Comparison of ENCODE assay signal across 8 mouse cellular contexts in the genomic region with DNA sequence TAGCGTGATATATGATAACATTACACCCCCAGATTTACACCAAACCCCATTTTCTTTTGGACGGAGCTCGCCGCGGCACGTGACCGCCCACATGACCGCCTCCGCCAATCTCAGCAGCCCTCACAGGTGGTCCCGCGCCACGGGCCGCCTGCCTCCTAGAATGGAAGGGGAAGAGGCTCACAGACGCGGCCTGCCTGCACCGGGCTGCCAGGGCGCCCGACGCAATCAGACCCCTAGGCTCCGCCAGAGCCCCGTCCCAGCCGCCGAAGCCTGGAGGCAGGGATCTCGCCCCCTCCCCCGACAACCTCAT. TPM values are rescaled to one million over a fixed set of nuclear protein-coding genes. Genes with fewer than 3 reads are reported as not detected.
DNase-seq lines count a peak whose midpoint lies in the region; ATAC-seq and TF ChIP-seq lines count a peak whose summit lies in the region.

No protein-coding gene starts in this region.

- H3K36me3 ChIP-seq in forebrain, embryonic 14.5 days (ENCODE audit: control insufficient read depth, insufficient read depth, low read length), result no peaks in the 10 kb centered on the region
- no peaks in the 10 kb centered on the region for H3K36me3 ChIP-seq in intestine, embryonic 15.5 days
- H3K36me3 ChIP-seq in liver, postnatal 0 days (replicated peaks; ENCODE audit: insufficient read depth, low read length), result no peaks in the 10 kb centered on the region

- DNase-seq in ovary, postnatal 36 days (ENCODE audit: low spot score), result peak; percentile 62
- DNase-seq in ovary, postnatal 14 days (ENCODE audit: low spot score), result no peak
- no peak for DNase-seq in forebrain, embryonic 14.5 days (ENCODE audit: low spot score)
- no peak for DNase-seq in liver, postnatal 0 days
- DNase-seq in skeletal muscle tissue, adult 2 months (ENCODE audit: low read depth, low spot score), result peak; percentile 89
- DNase-seq in layer of hippocampus, adult 18-20 months (ENCODE audit: low spot score in 2 of 2), result no peak
- no peak for DNase-seq in layer of hippocampus, postnatal 14 days (ENCODE audit: low spot score in 2 of 2)

- H3K27ac ChIP-seq in forebrain, embryonic 14.5 days (ENCODE audit: low read depth, low read length), result no peak overlapping the region
- H3K27ac ChIP-seq in intestine, embryonic 15.5 days, result peak overlapping the region; percentile 37; the same call in 1 of the 2 replicates
- H3K27ac ChIP-seq in liver, postnatal 0 days (ENCODE audit: low read depth), result no peak overlapping the region

- H3K27me3 ChIP-seq in forebrain, embryonic 14.5 days (replicated peaks; ENCODE audit: control insufficient read depth, insufficient read depth, low read length), result peaks cover 100% of the 10 kb centered on the region
- H3K27me3 ChIP-seq in intestine, embryonic 15.5 days (replicated peaks), result peaks cover 85% of the 10 kb centered on the region
- H3K27me3 ChIP-seq in liver, postnatal 0 days (ENCODE audit: insufficient read depth, low read length), result peaks cover 100% of the 10 kb centered on the region

- TF ChIP-seq CTCF in liver, postnatal 0 days (IDR thresholded peaks at IDR 0.05; ENCODE audit: low read depth), result no peak

- peak; percentile 57 for ATAC-seq in forebrain, embryonic 14.5 days
- peak; percentile 55 for ATAC-seq in intestine, embryonic 15.5 days
- ATAC-seq in liver, postnatal 0 days, result peak; percentile 24; the same call in 1 of the 2 replicates

- under 1% methylated on average over 24 of the region's 25 CpGs for WGBS in forebrain, embryonic 14.5 days
- WGBS in intestine, embryonic 15.5 days, result under 1% methylated on average over 25 of the region's 25 CpGs
- 1% methylated on average over 25 of the region's 25 CpGs for WGBS in liver, postnatal 0 days (ENCODE audit: insufficient replicate concordance)

- H3K4me3 ChIP-seq in forebrain, embryonic 14.5 days (ENCODE audit: low read depth, low read length), result peak overlapping the region; percentile 15
- peak overlapping the region; percentile 42 for H3K4me3 ChIP-seq in intestine, embryonic 15.5 days (replicated peaks)
- peak overlapping the region; percentile 28 for H3K4me3 ChIP-seq in liver, postnatal 0 days (ENCODE audit: low read depth, low read length)

- H3K9me3 ChIP-seq in forebrain, embryonic 14.5 days (replicated peaks; ENCODE audit: control insufficient read depth, low read length), result no peaks in the 10 kb centered on the region
- H3K9me3 ChIP-seq in intestine, embryonic 15.5 days, result no peaks in the 10 kb centered on the region
- no peaks in the 10 kb centered on the region for H3K9me3 ChIP-seq in liver, postnatal 0 days (ENCODE audit: low read length)

- H3K9ac ChIP-seq in forebrain, embryonic 14.5 days (ENCODE audit: low read length), result no peak overlapping the region
- H3K9ac ChIP-seq in intestine, embryonic 15.5 days, result peak overlapping the region; percentile 29; the same call in 1 of the 2 replicates
- no peak overlapping the region for H3K9ac ChIP-seq in liver, postnatal 0 days (replicated peaks)

- peak overlapping the region; percentile 45 for H3K4me2 ChIP-seq in forebrain, embryonic 14.5 days (ENCODE audit: low read length)
- H3K4me2 ChIP-seq in intestine, embryonic 15.5 days (replicated peaks), result peak overlapping the region; percentile 77
- H3K4me2 ChIP-seq in liver, postnatal 0 days (ENCODE audit: low read depth, low read length), result peak overlapping the region; percentile 43

- TF ChIP-seq EP300 in liver, postnatal 0 days (IDR thresholded peaks at IDR 0.05; ENCODE audit: low read depth), result no peak

- H3K4me1 ChIP-seq in forebrain, embryonic 14.5 days (ENCODE audit: control insufficient read depth, insufficient read depth, low read length), result peaks cover 9% of the 10 kb centered on the region
- H3K4me1 ChIP-seq in intestine, embryonic 15.5 days (replicated peaks), result peaks cover 24% of the 10 kb centered on the region
- H3K4me1 ChIP-seq in liver, postnatal 0 days (ENCODE audit: insufficient read depth), result peaks cover 13% of the 10 kb centered on the region

RNA-seq across cellular contexts. Expression of a gene that starts 4.2 kb away (rescaled TPM):
- polyA plus RNA-seq in forebrain, embryonic 14.5 days (2014; fragmentation: Nextera tagmentation; extraction: Ambion mirVana), result not detected in 2 replicates
- 7.5 and 9.4 TPM in 2 replicates for polyA plus RNA-seq in intestine, embryonic 15.5 days (2015; fragmentation: Nextera tagmentation; extraction: Ambion mirVana)
- 0.39 and 0.50 TPM in 2 replicates for polyA plus RNA-seq in liver, postnatal 0 days (2015; fragmentation: Nextera tagmentation; extraction: Ambion mirVana)
- total RNA-seq in layer of hippocampus, adult 18-20 months (2021), result under 1 TPM in 1 of 2 experiments, not detected in 1; 0.36 TPM
- under 1 TPM; 0.16 to 0.45 TPM for total RNA-seq in layer of hippocampus, postnatal 14 days (2021)

RNA-seq across cellular contexts. Expression of a gene that starts 4.3 kb away (rescaled TPM):
- not detected in 2 replicates for polyA plus RNA-seq in forebrain, embryonic 14.5 days (2014; fragmentation: Nextera tagmentation; extraction: Ambion mirVana)
- not detected in 2 replicates for polyA plus RNA-seq in intestine, embryonic 15.5 days (2015; fragmentation: Nextera tagmentation; extraction: Ambion mirVana)
- not detected in 2 replicates for polyA plus RNA-seq in liver, postnatal 0 days (2015; fragmentation: Nextera tagmentation; extraction: Ambion mirVana)
- total RNA-seq in layer of hippocampus, adult 18-20 months (2021), result not detected
- total RNA-seq in layer of hippocampus, postnatal 14 days (2021), result not detected

RNA-seq across cellular contexts. Expression of a gene that starts 4.3 kb away (rescaled TPM):
- polyA plus RNA-seq in forebrain, embryonic 14.5 days (2014; fragmentation: Nextera tagmentation; extraction: Ambion mirVana), result not detected in 2 replicates
- 5.8 and 6.2 TPM in 2 replicates for polyA plus RNA-seq in intestine, embryonic 15.5 days (2015; fragmentation: Nextera tagmentation; extraction: Ambion mirVana)
- polyA plus RNA-seq in liver, postnatal 0 days (2015; fragmentation: Nextera tagmentation; extraction: Ambion mirVana), result 0.16 and 0.17 TPM in 2 replicates
- not detected for total RNA-seq in layer of hippocampus, adult 18-20 months (2021)
- total RNA-seq in layer of hippocampus, postnatal 14 days (2021), result not detected

RNA-seq across cellular contexts. Expression of a gene that starts 8.9 kb away (rescaled TPM):
- not detected in 2 replicates for polyA plus RNA-seq in forebrain, embryonic 14.5 days (2014; fragmentation: Nextera tagmentation; extraction: Ambion mirVana)
- 2.2 and 2.3 TPM in 2 replicates for polyA plus RNA-seq in intestine, embryonic 15.5 days (2015; fragmentation: Nextera tagmentation; extraction: Ambion mirVana)
- polyA plus RNA-seq in liver, postnatal 0 days (2015; fragmentation: Nextera tagmentation; extraction: Ambion mirVana), result not detected in 2 replicates
- total RNA-seq in layer of hippocampus, adult 18-20 months (2021), result not detected
- not detected for total RNA-seq in layer of hippocampus, postnatal 14 days (2021)

RNA-seq across cellular contexts. Expression of a gene that starts 13.0 kb away (rescaled TPM):
- 0.26 TPM in 1 of 2 replicates, not detected in the other for polyA plus RNA-seq in forebrain, embryonic 14.5 days (2014; fragmentation: Nextera tagmentation; extraction: Ambion mirVana)
- polyA plus RNA-seq in intestine, embryonic 15.5 days (2015; fragmentation: Nextera tagmentation; extraction: Ambion mirVana), result 22.9 and 25.1 TPM in 2 replicates
- 0.58 and 0.73 TPM in 2 replicates for polyA plus RNA-seq in liver, postnatal 0 days (2015; fragmentation: Nextera tagmentation; extraction: Ambion mirVana)
- total RNA-seq in layer of hippocampus, adult 18-20 months (2021), result not detected
- total RNA-seq in layer of hippocampus, postnatal 14 days (2021), result not detected

Comparison
In these comparisons a context has a peak if more than half of its experiments do, and no peak if none do; other contexts are left out.
1. DNase-seq: peak in ovary, postnatal 36 days (single experiment) and skeletal muscle tissue, adult 2 months (single experiment); none in ovary, postnatal 14 days (single experiment), forebrain, embryonic 14.5 days (single experiment), liver, postnatal 0 days (single experiment), layer of hippocampus, adult 18-20 months (0 of 2) and layer of hippocampus, postnatal 14 days (0 of 2).
2. Peak in every context shown above with its lines, with median percentiles within 50 percentile points of each other: ATAC-seq, H3K4me2 ChIP-seq and H3K4me3 ChIP-seq.